Mouse (Mus musculus): ENCODE data around the gene Cemip2. TPM values are rescaled to one million over a fixed set of nuclear protein-coding genes. Genes with fewer than 3 reads are reported as not detected.

Gene Cemip2
- polyA plus RNA-seq, 1 experiment from 2014 or later = 26.8 TPM

- Histone ChIP-seq H3K4me2 (replicated peaks; ENCODE audit: low read depth, low read length) (no peak overlapping the region), H3K4me3 (ENCODE audit: low read length) (no peak overlapping the region), H3K27ac (ENCODE audit: low read depth, low read length) (no peak overlapping the region), H3K27me3 (ENCODE audit: control insufficient read depth, insufficient read depth, low read length) (no peaks in the 10 kb centered on the region), H3K9me3 (ENCODE audit: control insufficient read depth, low read length) (0 out of 2 replicates have a peak, but pooled peaks cover 2% of the 10 kb centered on the region), H3K36me3 (ENCODE audit: control insufficient read depth, insufficient read depth, low read length) (no peaks in the 10 kb centered on the region), H3K4me1 (ENCODE audit: control insufficient read depth, insufficient read depth, low read length) (no peaks in the 10 kb centered on the region), H3K9ac (ENCODE audit: low read depth, low read length) (no peak overlapping the region)
- ATAC-seq (ENCODE audit: low FRiP score, low TSS enrichment) = no peak
- WGBS = 88% methylated on average over 2 of the region's 2 CpGs
Observed at GRCm38 (mm10) chr19:21890699-21891098, 112.6 kb downstream of the Cemip2 start.

- Histone ChIP-seq H3K27me3 (ENCODE audit: control insufficient read depth, insufficient read depth, low read length) (no peaks in the 10 kb centered on the region), H3K36me3 (ENCODE audit: control insufficient read depth, insufficient read depth, low read length) (no peaks in the 10 kb centered on the region), H3K4me3 (ENCODE audit: low read length) (no peak overlapping the region), H3K9me3 (ENCODE audit: control insufficient read depth, low read length) (no peaks in the 10 kb centered on the region), H3K9ac (ENCODE audit: low read depth, low read length) (no peak overlapping the region), H3K4me2 (replicated peaks; ENCODE audit: low read depth, low read length) (no peak overlapping the region), H3K4me1 (ENCODE audit: control insufficient read depth, insufficient read depth, low read length) (peaks cover 4% of the 10 kb centered on the region; the same call in 1 of the 2 replicates), H3K27ac (ENCODE audit: low read depth, low read length) (no peak overlapping the region)
- 89% methylated on average over 3 of the region's 3 CpGs for WGBS
- no peak for ATAC-seq (ENCODE audit: low FRiP score, low TSS enrichment)
Observed at GRCm38 (mm10) chr19:21894792-21895191, 116.7 kb downstream of the Cemip2 start.

- Histone ChIP-seq H3K27me3 (ENCODE audit: control insufficient read depth, insufficient read depth, low read length) (no peaks in the 10 kb centered on the region), H3K4me2 (replicated peaks; ENCODE audit: low read depth, low read length) (no peak overlapping the region), H3K4me1 (ENCODE audit: control insufficient read depth, insufficient read depth, low read length) (peaks cover 4% of the 10 kb centered on the region; the same call in 1 of the 2 replicates), H3K9me3 (ENCODE audit: control insufficient read depth, low read length) (no peaks in the 10 kb centered on the region), H3K36me3 (ENCODE audit: control insufficient read depth, insufficient read depth, low read length) (no peaks in the 10 kb centered on the region), H3K9ac (ENCODE audit: low read depth, low read length) (no peak overlapping the region), H3K27ac (ENCODE audit: low read depth, low read length) (no peak overlapping the region), H3K4me3 (ENCODE audit: low read length) (no peak overlapping the region)
- WGBS = 74% methylated on average over 5 of the region's 5 CpGs
- no peak for ATAC-seq (ENCODE audit: low FRiP score, low TSS enrichment)
Observed at GRCm38 (mm10) chr19:21895540-21895939, 117.4 kb downstream of the Cemip2 start.

- 75% methylated on average over 7 of the region's 7 CpGs for WGBS
- no peak overlapping the region for H3K9ac ChIP-seq (ENCODE audit: low read depth, low read length)
- ATAC-seq (ENCODE audit: low FRiP score, low TSS enrichment) = no peak
- H3K4me2 ChIP-seq (replicated peaks; ENCODE audit: low read depth, low read length) = no peak overlapping the region
- H3K9me3 ChIP-seq (ENCODE audit: control insufficient read depth, low read length) = no peaks in the 10 kb centered on the region
- no peak overlapping the region for H3K27ac ChIP-seq (ENCODE audit: low read depth, low read length)
- no peak overlapping the region for H3K4me3 ChIP-seq (ENCODE audit: low read length)
- peaks cover 4% of the 10 kb centered on the region; the same call in 1 of the 2 replicates for H3K4me1 ChIP-seq (ENCODE audit: control insufficient read depth, insufficient read depth, low read length)
- no peaks in the 10 kb centered on the region for H3K27me3 ChIP-seq (ENCODE audit: control insufficient read depth, insufficient read depth, low read length)
- H3K36me3 ChIP-seq (ENCODE audit: control insufficient read depth, insufficient read depth, low read length) = no peaks in the 10 kb centered on the region
Observed at GRCm38 (mm10) chr19:21897122-21897827, 119.1 kb downstream of the Cemip2 start.

- Histone ChIP-seq H3K4me3 (ENCODE audit: low read length) (no peak overlapping the region), H3K27ac (ENCODE audit: low read depth, low read length) (no peak overlapping the region), H3K4me1 (ENCODE audit: control insufficient read depth, insufficient read depth, low read length) (peaks cover 4% of the 10 kb centered on the region; the same call in 1 of the 2 replicates), H3K9me3 (ENCODE audit: control insufficient read depth, low read length) (no peaks in the 10 kb centered on the region), H3K4me2 (replicated peaks; ENCODE audit: low read depth, low read length) (no peak overlapping the region), H3K36me3 (ENCODE audit: control insufficient read depth, insufficient read depth, low read length) (no peaks in the 10 kb centered on the region), H3K9ac (ENCODE audit: low read depth, low read length) (no peak overlapping the region), H3K27me3 (ENCODE audit: control insufficient read depth, insufficient read depth, low read length) (no peaks in the 10 kb centered on the region)
- 37% methylated on average over 12 of the region's 12 CpGs for WGBS
- peak; percentile 57; the same call in 1 of the 2 replicates for ATAC-seq (ENCODE audit: low FRiP score, low TSS enrichment)
Observed at GRCm38 (mm10) chr19:21898015-21898939, 120.1 kb downstream of the Cemip2 start.

Other genes starting within 250 kb of the Cemip2 start
- 69.1 and 87.5 TPM in 2 replicates for gene 1110059E24Rik, start 125.4 kb upstream of the Cemip2 start, polyA plus RNA-seq (2014; fragmentation: Nextera tagmentation; extraction: Ambion mirVana)
- gene Abhd17b, start 125.2 kb upstream of the Cemip2 start, polyA plus RNA-seq (2014; fragmentation: Nextera tagmentation; extraction: Ambion mirVana) = 31.2 and 43.0 TPM in 2 replicates